Mouse (Mus musculus) retina, postnatal 7 days (tissue): ENCODE data around the gene Edar.

Source experiments
- DNase-seq: peaks from one replicate; pipeline ENCODE4 v3.0.0-alpha.2; 2012; ENCODE audit warnings: low read depth, low spot score

The Edar gene

DNA sequence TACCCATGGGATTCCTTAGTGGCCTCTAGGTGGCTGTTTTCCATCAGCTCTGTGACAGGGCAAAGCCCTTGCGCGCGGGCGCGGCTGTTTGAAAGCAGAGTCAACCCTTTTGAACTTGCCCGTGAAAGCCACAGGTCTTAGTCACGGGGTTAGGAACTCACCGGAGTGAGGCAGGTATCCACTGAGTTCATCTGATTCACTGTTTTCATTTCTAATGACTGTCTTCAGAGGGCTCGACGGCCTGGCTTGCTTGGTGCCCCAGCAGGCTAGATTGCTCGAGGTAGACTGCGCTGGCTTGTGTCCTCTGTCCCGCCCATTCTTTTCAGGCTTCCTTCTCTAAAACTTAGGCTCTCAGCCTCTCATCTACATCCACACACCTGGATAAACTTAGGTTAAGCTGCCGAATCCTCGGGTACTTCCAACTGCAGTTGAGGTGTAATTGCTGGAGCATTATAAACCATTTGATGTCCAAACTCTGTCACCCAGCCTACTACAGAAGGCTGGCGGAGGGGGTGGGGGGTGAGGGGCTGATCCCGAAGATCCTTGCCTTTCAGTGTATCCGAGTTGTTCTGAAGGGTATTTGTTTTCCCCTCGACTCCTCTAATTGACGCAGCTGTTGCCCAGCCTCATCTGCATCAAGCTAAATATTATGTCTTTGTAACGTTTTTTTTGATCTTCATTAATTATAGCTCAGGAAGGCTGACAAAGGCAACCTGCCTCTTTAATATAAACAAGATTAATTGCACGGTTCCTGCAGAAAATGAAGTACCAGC lies 24.0 kb downstream of the Edar start:
- no peak for DNase-seq

DNA sequence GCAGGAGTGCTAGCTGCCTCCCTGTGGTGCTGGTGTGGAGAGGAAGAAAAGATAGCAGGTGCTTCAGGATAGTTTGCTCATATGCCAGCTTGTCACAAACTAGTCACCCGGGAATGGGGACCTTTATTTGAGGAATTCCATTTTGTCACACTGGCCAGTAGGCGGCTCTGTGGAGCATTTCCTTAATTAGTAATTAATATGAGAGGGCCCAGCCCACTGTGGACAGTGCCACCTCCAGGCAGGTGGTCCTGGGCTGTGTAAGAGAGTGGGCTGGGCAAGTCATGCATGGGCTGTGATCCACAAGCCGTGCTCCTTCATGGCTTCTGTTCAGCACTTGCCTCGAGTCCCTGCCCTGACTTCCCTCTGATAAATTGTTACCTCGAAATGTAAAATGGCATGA lies 26.7 kb downstream of the Edar start:
- no peak for DNase-seq

DNA sequence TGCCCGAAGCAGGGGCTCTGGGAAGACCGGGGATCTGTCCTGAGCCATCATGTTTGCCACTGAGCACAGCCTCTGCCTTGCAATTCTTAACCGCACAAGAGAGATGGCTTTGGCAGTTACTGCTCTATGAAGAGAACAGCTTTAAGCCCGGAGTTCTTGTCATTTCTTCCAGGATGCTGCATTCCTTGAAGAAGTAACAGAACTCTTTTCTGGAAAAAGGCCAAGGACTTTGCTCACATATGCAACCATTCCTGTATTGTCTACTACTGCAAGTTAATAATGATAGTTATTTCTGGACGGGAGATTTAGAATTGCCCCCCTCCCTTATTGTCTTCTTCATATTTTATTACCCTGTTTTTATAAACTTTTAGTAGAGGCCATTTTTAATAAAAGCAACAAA lies 30.8 kb downstream of the Edar start:
- no peak for DNase-seq

DNA sequence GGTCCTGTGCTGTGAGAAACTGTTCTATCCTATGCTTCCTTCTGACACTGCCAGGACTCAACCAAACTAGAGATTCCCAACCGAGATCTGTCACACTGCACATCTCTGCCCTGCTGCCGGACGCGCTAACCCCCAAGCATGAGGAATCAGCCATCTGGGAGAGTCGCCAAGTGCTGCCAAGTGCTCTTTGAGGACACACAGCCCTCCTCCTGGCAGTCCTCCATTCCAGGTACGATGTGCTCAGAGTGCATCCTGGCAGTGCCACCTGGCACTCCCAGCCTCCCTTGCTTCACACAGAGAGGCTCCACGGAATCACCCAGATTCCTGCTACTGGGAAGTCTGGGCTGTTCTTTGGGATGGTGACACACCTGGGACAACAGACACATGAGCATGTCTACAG lies 31.3 kb downstream of the Edar start:
- DNase-seq, result no peak

DNA sequence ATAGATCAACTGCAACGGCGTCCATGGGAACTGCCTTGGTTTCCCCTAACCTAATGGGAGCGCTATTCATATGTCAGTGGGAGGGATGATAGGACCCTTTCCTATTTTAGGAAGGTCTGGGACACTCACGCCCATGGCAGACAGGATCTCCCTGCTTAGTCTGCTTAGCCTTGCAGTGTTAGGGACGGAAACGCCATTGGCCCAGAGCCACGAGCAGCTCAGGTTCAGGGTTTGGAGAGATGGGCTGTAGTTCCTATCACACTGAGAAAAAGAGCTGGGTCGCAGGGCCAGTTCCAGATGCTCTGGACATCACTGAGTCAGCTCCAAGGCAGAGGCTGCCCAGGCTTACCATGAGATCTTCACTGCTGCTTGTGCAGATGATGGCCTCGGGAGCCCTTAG lies 32.5 kb downstream of the Edar start:
- DNase-seq, result no peak

DNA sequence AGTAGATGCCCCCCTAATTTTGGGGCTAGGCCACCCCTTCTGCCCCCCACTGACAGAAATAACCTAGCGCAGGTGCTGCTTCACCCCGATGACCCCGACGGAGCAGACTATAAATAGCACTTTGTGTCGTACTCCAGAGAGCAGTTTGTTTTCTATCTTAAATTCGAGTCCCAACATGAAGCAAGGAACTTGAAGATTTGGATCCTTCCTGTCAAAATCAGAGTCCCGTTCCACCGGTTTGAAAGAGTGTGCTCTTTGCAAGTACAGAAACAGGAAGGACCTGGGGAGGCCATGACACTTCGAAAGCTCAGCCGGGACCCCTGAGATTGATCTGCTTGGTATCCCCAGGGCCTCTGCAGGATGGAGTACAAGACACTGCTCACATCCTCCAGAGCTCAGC lies 33.8 kb downstream of the Edar start:
- no peak for DNase-seq

DNA sequence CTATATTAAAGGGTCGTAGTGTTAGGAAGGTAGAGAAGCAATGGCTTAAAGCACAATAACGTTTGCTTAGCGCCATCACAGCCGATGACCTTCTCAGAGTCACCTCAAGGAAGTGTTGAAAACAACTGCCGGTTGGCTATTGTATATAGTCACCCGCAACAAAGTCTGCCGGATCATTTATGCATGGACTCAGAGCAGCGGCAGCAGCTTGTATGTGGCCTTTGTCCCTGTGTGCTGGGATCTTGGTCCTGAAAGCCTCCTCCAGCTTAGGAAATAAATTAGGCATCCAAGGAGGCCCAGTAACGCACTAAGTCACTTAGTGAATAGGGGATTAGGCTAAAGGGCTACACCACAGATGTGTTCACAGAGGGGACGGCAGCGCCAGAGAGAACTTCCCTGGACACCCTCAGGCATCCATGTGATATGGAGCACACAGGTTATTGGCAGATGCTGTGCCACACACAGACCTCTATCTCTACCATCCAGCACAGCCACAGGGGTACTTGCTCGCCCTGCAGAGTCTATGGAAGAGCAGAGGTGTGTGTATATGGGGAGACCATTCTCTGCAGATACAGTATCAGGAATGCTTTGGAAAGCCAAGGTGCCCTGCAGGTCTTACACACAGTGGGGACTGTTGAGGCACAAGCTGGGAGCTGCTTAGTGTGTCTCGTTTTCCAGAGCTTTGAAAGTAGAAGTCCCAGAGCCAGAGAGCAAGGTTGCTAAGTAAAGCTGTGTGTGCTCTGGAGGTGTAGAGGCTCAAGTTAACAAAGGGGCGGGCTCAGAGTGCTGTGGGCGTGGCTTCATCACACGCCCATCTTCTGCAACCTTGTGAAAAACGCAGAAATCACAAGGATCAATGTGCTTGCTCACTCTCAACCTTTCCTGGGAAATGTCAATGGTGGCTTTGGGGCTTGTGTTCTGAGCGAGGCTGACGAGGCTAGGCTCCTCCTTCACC lies 34.7 kb downstream of the Edar start:
- DNase-seq, result no peak

DNA sequence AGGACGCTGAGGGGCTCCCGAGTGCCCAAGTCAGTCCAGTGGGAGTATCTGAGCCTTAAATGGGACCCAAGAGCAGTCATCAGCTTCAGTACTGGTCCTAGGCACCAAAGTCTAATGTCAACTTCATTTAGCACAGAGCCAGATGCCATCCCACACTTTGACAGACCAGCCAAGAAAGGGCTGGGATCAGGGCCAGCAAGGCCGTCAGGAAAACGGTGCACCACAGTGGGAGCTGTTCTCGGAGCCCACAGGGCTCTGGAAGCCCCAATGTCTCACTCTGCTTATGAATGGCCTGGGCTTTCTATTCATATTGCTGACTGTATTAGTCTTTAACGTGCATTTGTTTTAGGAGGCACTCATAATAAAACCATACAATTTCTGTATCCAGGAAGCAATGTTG lies 36.2 kb downstream of the Edar start:
- DNase-seq, result no peak

DNA sequence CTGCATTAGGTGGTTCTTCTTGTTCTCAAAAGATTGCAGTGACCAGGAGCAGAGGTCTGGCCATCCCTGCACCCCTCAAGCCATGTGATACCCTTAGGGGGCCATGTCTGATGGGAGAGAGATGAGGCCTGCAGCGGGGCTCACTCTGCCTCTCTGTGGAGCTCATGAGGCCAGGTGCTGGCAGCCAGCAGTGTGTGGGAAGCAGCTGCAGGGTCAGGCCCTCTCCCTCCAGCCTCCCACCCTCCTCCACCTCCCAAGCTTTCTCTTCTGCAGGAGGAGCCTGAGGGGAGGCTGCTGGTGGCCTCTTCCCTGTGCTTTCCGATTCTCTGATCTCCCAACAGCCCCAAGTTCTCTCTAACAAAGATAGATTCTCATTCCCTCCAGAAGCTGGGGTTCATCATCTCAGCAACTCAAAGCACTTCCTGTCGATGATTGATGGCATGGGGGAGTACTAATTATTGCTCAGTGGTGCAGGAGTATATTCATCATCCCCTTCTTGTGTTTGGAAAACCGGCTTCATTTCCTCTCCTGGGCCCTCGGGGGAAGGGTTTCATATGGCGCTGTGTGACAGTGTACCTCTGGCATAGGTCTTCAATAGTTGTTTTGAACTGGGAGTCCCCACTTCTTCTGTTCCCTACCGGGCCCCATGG lies 38.9 kb downstream of the Edar start:
- DNase-seq, result no peak

DNA sequence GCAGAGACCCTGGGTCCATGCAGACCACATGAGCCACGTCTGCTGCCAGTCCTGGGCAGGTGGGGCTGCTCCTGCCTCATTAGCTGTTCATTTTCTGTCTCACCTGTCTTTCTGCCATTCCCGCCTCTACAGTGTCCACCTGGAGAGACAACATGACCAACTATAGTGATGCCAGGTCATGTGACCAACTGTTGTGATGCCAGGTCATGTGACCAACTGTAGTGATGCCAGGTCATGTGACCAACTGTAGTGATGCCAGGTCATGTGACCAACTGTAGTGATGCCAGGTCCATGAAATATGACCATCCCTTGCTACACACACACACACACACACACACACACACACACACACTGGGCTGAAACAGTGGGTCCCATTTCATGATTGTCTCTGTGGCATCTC lies 41.9 kb downstream of the Edar start:
- no peak for DNase-seq

DNA sequence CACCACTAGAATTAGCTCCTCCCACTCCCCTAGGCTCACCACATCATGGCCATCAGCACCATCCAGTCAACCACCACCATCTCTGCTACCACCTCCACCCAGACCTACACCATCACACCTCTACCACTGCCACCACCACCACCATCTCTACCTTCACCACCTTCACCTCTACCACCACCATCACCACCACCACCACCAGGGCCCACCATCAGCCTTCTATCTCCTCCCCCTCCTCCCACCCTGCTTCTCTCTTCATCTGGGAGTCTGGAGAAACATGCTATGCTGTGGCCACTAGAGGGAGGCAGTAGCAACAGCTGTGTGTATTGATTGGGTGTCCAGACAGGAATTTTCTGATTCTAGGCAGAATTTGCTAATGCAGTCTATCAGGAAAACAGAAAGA lies 47.9 kb downstream of the Edar start:
- DNase-seq, result peak; percentile 19

DNA sequence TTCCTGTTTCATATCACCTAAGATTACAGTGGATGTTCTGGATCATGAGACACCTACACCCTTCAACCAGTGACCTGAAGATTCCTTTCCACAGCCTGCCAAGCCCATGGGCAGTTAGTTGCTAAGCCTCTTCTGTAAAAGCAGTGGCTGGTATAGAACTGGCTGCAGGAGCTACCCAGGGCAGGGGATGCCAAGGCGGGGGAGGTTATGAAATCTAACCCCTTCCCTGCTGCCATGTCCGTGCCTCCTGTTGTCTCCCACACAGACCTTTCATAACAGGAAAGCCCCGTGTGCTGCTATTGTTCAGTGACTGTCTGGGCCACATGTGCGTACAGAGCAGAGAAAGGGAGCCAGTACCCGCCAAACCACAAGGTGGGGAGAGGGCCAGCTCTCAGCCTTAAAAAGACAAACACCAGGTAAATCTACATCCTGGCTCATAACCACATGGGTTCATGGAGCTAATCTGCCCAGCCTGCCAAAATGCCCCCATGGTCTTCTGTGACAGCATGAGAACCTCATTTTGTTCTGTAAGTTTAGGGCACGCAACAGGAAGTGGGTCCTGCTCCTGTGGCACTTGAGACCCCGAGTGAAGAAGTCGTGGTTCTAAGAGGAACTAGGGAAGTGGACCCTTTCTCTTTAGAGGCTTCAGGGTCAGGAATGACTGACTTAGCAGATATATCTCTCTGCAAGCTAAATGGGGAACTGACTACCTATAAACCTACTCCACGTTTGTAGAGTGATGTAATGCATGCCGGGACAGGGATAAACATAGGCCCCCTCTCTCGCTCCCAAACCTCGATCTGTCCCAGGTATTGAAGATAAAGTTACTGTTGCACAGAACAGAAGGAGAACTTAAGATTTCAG lies 50.4 kb downstream of the Edar start:
- DNase-seq, result no peak

DNA sequence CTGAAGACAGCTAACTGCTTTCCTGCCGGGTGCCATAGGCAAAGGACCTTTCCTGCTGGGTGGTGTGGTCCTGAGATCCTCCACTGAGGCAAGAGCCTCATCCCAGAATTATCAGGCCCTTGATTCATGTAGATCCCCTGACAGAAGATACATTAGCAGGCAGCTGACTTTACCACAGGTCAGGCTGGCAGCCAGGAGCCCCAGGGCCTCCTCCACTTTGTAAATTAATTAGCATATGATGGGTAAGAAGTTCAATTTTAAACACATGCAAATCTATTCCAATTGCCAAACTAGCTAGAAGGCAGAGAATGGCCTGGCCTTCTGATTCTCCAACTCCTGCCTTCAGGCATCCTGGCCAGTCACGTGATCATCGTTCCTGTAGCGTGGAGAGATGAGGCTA lies 56.2 kb downstream of the Edar start:
- no peak for DNase-seq

DNA sequence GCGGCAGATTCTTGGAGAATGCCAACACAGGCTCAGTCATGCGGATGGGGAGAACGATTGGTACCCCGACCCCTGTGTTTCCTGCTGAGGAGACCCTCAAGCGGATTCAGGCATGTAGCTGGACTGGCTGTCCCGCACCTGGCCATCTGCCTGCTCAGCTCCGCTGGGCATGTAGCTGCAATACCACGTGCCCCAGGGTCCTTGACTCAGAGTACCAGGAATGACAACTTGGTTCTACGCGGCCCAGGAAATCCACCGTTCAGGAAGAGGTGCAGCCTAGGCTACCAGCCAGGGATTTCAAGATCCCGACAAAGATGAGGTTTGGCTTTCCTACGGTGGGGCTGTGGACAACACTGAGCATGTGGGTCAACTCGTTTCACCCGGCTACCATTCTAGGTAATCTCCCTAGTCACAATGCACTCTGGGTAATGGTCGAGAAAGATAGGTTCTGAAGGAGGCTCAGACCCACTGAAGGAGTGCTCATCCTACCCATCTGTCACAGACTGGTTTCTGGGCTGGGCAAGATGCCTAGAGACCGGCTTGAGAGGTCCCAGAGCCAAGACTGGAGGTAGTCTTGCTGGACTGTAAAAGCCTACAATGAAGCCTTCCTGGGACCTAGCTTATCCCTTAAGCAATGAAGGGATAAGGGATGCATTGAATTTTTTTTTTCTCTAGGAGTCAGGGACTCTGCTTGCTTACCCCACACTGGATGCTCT lies 56.8 kb downstream of the Edar start:
- DNase-seq, result no peak

DNA sequence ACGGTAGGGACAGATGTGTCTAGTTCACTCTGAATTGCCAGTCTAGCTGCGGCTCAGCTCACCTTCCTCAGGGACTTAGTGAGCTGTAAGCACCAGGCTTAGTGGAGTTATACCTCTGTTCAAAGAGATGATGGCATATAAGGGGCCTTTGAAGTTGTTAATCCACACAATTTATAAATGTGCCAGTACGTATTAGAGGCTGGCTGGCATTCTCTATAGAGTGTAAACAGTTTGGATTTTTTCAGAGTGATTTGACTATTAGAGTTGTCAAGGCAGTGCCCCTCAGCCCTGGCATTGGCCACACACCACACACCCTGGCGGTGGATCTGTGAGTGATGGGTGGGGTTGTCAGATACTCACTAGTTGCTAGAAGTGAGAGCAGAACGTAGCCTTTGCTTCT lies 58.9 kb downstream of the Edar start:
- DNase-seq, result no peak

DNA sequence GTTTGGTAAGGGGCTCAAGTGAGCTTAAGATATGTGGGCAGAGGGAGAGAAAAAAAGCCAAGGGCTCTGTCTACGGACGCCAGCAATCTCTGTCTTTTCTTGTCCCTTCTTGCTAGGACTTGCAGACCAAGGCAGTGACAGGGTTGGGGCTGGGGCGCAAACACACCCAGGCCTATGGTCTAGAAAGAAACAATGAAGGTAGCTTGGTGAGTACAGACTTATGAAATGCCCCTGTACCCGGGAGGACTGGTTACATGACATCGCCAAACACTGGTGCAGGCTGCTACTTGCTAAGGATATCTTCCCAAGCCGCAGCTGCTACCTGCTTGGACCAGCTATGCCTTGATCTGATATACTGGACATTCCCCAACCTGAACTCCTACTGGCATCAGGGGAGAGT lies 60.9 kb downstream of the Edar start:
- no peak for DNase-seq

DNA sequence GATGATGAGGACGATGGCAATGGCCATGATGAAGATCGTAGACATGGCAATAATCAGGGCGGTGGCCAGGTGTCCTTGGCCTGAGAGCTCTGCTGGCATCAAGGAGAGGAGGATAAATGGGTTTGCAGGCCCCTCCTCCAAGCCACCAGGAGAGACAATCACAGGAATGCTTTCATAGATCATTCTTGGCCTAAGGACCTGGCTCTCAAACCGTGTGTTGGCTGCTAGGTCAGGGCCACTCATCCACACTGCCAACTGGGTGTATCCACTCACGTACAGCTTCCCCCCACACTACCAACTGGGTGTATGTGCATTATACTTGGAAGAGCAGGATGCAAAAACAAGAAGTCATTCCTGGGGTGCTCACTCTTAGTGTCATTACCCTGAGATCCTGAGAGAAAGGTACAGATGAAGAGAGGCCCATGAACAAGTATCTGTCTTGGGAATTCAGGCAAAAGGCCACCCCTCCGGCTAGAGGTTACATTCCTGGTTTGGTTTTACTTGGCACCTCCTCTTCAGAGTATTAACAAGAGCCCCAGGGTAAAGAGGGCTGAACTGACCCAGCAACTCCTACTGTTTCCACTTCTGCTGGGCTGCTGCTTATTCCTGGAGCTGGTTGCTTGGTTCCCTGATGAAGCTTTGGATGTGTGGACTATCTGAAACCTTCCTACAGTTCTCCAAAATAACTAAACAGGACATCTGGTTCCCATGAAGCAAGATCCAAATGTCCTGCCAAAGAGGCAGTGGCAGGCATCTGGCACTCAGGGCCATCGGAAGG lies 64.8 kb downstream of the Edar start:
- no peak for DNase-seq

DNA sequence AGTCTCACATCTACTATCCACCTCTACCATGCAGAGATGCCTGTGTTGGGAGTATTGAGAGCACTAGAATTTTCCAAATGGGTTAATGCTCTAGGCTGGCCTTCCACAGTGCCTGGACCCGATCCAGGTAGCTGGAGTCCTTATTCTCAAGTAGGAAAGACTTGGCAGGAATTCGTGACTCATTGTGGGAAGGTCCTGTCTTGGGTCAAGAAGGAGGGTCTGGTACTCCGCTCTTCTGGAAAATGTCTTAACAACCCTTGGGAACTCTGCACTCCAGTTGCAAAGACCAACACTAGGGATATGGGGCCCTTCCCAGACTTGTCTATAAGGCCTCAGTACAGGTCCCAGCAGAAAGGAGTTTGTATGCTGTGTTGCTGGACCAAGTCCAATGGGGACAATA lies 66.6 kb downstream of the Edar start:
- DNase-seq, result no peak

DNA sequence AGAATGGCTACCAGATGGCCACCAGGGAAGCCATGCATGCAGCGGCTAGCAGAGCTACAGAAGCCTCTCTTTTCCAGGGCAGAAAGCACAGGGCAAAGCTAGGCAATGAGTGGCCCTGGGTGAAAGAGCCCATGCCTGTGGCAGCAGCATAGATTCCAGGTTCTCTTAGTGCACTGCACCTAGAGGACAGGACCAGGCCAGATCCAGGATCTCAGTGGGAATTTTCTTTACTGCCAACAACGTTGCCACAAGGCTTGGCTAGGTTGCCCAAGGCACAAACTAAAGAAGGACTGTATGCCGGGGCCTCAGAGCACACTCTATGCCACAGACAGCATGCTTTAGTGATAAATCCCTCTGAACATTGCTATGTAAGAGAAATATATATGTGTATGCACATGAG lies 69.1 kb downstream of the Edar start:
- DNase-seq, result no peak

DNA sequence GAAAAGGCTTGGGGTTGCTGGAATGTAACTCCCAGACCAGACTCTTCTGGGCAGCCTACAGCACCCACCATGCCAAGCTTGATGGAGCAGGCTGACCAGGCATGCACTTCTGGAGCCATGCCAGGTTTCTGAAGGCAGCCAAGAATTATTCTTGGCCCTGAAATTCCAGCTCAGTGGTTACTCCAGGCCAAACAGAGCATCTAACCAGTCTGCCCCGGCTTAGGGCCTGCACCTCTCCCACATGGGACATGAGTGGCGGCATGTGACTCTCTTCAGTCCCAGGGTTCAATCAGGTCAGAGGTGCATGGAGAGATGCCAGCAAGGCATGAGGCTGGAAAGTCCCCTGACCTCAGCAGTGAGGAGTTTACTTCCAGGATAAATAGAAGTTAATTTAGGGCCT lies 70.7 kb downstream of the Edar start:
- DNase-seq, result no peak
